Mouse (Mus musculus) intestine, embryonic 15.5 days (tissue): ENCODE data around the gene Kat8. TPM values are rescaled to one million over a fixed set of nuclear protein-coding genes. Genes with fewer than 3 reads are reported as not detected.
A peak's percentile ranks its signal among the peaks of the same experiment; 100 is the strongest.

Experiments
- ATAC-seq: fragments of 200-750 bp; cut with Nextera tagmentation; 2 replicates; pipeline ENCODE4 v1.8.0; 2017; ENCODE audit warnings: moderate TSS enrichment, moderate library complexity
- H3K27ac ChIP-seq: fragments of 300-500 bp; sonication (generic); 2 replicates; pipeline ENCODE4 v1.5.1; 2015; ENCODE audit warnings: mild to moderate bottlenecking, inconsistent platforms
- H3K27me3 ChIP-seq: fragments of 300-500 bp; sonication (generic); replicated peaks from 2 replicates; pipeline ENCODE4 v1.6.1; 2015; ENCODE audit warnings: inconsistent platforms
- H3K36me3 ChIP-seq: fragments of 300-500 bp; sonication (generic); 2 replicates; pipeline ENCODE4 v1.6.1; 2015; ENCODE audit warnings: inconsistent platforms
- H3K4me1 ChIP-seq: fragments of 300-500 bp; sonication (generic); replicated peaks from 2 replicates; pipeline ENCODE4 v1.6.1; 2015; ENCODE audit warnings: inconsistent platforms
- H3K4me2 ChIP-seq: fragments of 300-500 bp; sonication (generic); replicated peaks from 2 replicates; pipeline ENCODE4 v1.6.1; 2015; ENCODE audit warnings: mild to moderate bottlenecking, inconsistent platforms
- H3K4me3 ChIP-seq: fragments of 300-500 bp; sonication (generic); replicated peaks from 2 replicates; pipeline ENCODE4 v1.5.1; 2015; ENCODE audit warnings: inconsistent platforms
- H3K9ac ChIP-seq: fragments of 300-500 bp; sonication (generic); 2 replicates; pipeline ENCODE4 v1.6.1; 2015; ENCODE audit warnings: inconsistent platforms
- H3K9me3 ChIP-seq: fragments of 300-500 bp; sonication (generic); 2 replicates; pipeline ENCODE4 v1.6.1; 2016; ENCODE audit warnings: inconsistent platforms
- WGBS: fragments of 180-500 bp; shearing (Covaris S2); methylation state at CpG from one replicate; pipeline ENCODE4 v1.1.7; 2015; 5-methylcytosine and 5-hydroxymethylcytosine counted together
- polyA plus RNA-seq: library from polyadenylated mRNA; unstranded; fragments of >200 nt; fragmentation: Nextera tagmentation; extraction: Ambion mirVana; gene quantifications from 2 replicates; pipeline ENCODE4 v1.2.1, GENCODE M21; 2015

Gene Kat8
- 31.7 and 32.3 TPM in 2 replicates for polyA plus RNA-seq

DNA sequence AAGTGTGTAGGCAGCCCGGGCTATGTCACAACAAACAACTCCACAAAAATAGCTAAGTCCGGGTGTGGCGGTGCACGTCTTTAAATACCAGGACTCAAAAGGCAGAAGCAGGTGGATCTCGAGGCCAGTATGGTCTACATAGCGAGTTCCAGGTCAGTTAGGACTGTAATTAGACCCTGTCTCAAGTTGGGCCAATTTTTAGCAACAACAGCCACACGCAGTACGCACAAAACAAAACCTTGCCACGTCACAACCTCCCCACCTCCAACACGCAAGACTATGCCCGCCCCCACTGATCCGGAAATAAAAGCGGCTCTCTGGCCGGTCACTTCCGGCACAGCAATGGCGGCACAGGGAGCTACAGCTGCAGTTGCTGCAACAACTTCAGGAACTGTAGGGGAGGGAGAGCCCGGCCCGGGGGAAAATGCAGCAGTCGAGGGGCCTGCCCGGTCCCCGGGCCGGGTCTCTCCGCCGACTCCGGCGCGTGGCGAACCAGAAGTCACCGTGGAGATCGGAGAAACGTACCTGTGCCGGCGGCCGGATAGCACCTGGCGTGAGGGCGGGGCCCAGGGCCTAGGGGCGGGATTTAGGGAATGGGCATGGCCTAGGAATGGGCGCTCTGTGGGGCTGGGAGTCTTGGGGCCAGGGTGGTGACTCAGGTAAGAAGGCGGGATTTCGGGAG, at the start of gene Kat8:
TSS of gene Kat8 (plus strand) at position 327 of the 682 bp plus-strand sequence.
- H3K27ac ChIP-seq = peak within 1 kb of the TSS; percentile 80
- peak; percentile 98 for ATAC-seq
- H3K4me2 ChIP-seq = peak within 1 kb of the TSS; percentile 66
- H3K9me3 ChIP-seq = no peaks in the 10 kb centered on the region
- H3K9ac ChIP-seq = peak within 1 kb of the TSS; percentile 80
- no peaks in the 10 kb centered on the region for H3K27me3 ChIP-seq
- H3K4me3 ChIP-seq = peak within 1 kb of the TSS; percentile 75
- 1% methylated on average over 40 of the region's 40 CpGs for WGBS
- H3K4me1 ChIP-seq = 0 out of 2 replicates have a peak, but pooled peaks cover 6% of the 10 kb centered on the region
- H3K36me3 ChIP-seq = peaks cover 26% of the 10 kb centered on the region

DNA sequence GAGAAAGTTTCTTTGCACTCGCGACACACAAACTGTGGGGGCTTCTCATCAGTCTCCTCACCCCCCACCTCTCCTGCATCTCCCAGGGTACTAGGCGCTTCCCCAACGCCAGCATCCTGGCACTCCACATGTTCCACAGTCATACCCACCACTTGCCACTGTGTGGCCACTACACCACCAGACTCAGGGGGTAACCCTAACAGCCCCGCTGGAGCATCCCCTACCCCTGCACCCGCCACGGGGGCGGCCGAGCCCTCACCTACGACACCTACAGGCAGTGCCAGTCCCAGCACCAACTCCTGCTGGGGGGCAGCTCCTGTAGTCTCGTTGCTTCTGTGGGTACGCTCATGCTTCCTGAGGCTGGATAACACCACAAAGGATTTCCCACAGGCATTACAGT, 45.9 kb upstream of the Kat8 start:
- Histone ChIP-seq H3K27ac (no peak overlapping the region), H3K4me3 (no peak overlapping the region), H3K4me1 (peaks cover 7% of the 10 kb centered on the region; the same call in 1 of the 2 replicates), H3K4me2 (no peak overlapping the region), H3K27me3 (no peaks in the 10 kb centered on the region), H3K9ac (no peak overlapping the region), H3K36me3 (peaks cover 22% of the 10 kb centered on the region), H3K9me3 (no peaks in the 10 kb centered on the region)
- ATAC-seq = no peak
- 98% methylated on average over 12 of the region's 12 CpGs for WGBS

DNA sequence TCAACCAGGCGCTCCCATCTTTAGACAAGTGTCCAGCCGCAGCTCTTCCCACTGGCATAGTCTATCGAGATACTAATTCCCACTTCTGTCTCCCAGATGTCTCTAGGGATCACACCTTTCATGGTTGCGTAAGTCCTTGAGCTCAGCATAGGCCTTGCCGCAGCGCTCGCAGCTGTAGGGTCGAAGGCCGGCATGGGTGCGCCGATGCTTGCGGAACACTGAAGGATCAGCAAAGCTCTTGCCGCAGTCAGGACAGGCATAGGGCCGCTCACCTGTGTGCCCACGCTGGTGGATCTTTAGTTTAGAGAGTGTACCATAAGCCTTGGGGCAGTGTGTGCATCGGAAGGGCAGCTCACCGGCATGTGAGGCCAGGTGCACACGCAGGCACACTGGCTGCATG, 44.7 kb upstream of the Kat8 start:
- H3K4me3 ChIP-seq = no peak overlapping the region
- WGBS = 96% methylated on average over 18 of the region's 18 CpGs
- no peaks in the 10 kb centered on the region for H3K9me3 ChIP-seq
- peaks cover 7% of the 10 kb centered on the region; the same call in 1 of the 2 replicates for H3K4me1 ChIP-seq
- no peak overlapping the region for H3K4me2 ChIP-seq
- no peak for ATAC-seq
- H3K9ac ChIP-seq = no peak overlapping the region
- no peak overlapping the region for H3K27ac ChIP-seq
- H3K36me3 ChIP-seq = peaks cover 22% of the 10 kb centered on the region
- H3K27me3 ChIP-seq = no peaks in the 10 kb centered on the region

DNA sequence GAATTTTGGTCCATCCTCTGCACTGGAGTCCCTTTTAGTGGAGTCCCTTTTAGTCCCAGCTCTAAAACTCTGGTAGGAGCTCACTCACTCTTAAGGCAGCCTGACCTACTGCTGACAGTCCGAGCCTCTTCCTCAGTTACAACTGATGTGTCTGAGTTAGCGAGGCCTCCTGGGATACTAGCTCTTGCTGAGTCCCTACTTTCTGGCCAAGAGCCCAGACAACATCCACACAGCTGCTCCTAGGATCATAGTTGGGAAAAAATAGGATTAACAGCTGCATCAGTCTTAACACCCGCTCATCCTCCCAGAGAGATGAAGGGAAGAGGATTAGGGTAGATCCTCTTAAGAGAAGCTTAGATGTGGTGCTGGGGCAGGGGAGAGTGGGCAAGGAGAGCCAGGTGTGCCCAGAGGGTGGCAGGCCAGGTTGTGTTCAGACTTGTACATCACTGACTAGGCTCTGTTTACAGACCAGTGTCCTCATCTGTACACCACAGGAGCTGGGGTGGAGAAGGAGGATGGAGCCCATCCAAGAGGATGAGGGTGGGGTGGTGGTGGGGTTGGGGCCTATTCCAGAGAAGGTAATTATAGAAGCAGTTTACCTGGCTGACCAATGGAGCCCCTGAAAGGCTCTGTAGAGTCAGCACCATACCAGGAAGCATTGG, 43.0 kb upstream of the Kat8 start:
- no peak overlapping the region for H3K4me3 ChIP-seq
- peaks cover 22% of the 10 kb centered on the region for H3K36me3 ChIP-seq
- H3K9me3 ChIP-seq = no peaks in the 10 kb centered on the region
- peak overlapping the region; percentile 13; the same call in 1 of the 2 replicates for H3K27ac ChIP-seq
- peak; percentile 59 for ATAC-seq
- H3K9ac ChIP-seq = no peak overlapping the region
- H3K4me2 ChIP-seq = no peak overlapping the region
- H3K27me3 ChIP-seq = no peaks in the 10 kb centered on the region
- WGBS = 55% methylated on average over 3 of the region's 3 CpGs
- H3K4me1 ChIP-seq = peaks cover 16% of the 10 kb centered on the region; the same call in 1 of the 2 replicates

DNA sequence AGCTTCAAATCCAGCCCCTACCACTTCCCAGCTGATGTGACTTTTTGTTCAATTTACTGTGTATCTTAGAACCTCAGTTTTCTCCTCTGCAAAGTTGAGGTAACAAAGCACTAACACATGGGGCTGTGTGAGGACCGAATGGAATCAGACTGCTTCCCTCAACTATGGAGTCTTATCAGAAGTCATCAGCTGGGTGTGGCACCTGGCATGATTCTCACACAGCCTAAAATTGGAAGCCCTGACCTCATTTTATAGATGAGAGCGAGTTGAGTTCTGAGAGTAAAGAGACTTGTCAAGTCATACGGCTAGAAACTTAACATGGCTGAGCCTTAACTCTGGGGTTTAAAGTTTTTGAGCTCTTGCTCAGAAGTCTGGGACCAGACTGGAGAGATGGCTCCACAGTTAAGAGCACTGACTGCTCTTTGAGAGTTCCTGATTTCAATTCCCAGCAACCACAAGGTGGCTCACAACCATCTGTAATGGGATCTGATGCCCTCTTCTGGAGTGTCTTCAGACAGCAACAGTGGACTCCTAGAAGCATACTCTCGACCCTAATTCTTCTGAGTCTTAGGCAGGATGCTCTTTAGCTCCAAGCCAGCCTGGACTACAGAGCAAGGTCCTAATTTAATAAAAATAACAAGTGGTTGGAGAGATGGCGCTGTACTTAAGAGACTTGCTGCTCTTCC, 42.0 kb upstream of the Kat8 start:
- Histone ChIP-seq H3K27ac (no peak overlapping the region), H3K36me3 (peaks cover 22% of the 10 kb centered on the region), H3K4me1 (peaks cover 20% of the 10 kb centered on the region; the same call in 1 of the 2 replicates), H3K4me2 (no peak overlapping the region), H3K27me3 (no peaks in the 10 kb centered on the region), H3K9me3 (no peaks in the 10 kb centered on the region), H3K9ac (no peak overlapping the region), H3K4me3 (no peak overlapping the region)
- 80% methylated on average over 5 of the region's 5 CpGs for WGBS
- no peak for ATAC-seq

DNA sequence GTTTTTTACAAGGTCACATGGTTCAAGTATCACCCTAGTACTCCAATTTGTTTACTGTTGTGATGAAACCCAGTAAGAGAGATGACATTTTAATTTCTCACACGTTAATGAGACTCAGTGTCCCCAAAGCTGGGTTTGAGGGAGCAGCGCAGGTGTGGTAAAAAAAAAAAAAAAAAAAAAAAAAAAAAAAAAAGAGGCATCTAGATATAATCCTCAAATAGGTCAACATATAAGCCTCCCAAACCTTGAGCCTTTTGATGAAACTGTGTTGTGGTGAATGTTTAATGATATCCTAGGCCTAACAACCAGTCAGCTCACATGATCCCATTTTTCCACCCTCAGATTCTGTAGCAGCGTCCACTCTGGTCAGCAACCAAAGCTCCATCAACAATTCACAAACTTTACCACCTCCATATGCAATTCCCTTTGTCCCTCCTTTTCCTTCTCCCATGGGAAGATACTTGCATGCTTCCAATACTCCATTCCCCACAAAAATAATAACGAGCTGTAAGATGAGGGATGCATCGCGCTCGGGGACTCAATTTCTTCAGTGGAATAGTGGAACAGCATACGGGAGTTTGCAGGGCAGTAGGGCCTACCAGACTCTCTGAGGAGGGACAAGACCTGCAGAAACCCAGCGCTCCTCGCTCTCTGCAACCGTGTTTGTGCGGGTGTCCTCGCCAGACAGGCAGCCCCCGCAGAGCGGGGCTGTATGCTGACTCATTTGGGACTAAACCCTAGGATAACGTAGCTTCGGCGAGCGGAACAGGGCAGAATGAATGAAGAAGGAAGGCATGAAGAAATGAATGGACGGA, 37.3 kb upstream of the Kat8 start:
- peak overlapping the region; percentile 94 for H3K4me3 ChIP-seq
- H3K27me3 ChIP-seq = no peaks in the 10 kb centered on the region
- peaks cover 17% of the 10 kb centered on the region for H3K36me3 ChIP-seq
- H3K9ac ChIP-seq = peak overlapping the region; percentile 96
- peak overlapping the region; percentile 76 for H3K4me2 ChIP-seq
- H3K9me3 ChIP-seq = no peaks in the 10 kb centered on the region
- 4% methylated on average over 20 of the region's 20 CpGs for WGBS
- H3K4me1 ChIP-seq = peaks cover 22% of the 10 kb centered on the region
- peak; percentile 19; the same call in 1 of the 2 replicates for ATAC-seq
- peak overlapping the region; percentile 99 for H3K27ac ChIP-seq

DNA sequence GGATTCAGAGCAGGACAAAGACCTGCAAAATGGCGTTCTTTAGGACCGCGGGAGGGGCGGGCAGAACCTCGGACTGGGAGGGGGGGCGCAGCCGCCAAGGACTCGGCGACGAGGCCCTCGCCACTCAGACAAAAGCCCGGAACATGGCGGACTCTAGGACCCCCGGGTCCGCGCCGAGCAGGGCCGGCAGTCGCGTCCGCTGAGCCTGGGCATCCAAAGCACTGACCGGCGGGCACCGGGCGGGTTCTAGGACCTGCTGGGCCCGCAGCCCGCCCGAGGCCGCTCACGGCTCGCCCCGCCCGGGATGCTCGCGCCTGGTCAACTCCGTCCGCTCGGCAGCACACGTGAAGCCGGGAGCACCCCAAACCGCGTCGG, 36.7 kb upstream of the Kat8 start:
- Histone ChIP-seq H3K9me3 (no peaks in the 10 kb centered on the region), H3K27ac (peak overlapping the region; percentile 99), H3K27me3 (no peaks in the 10 kb centered on the region), H3K4me3 (peak overlapping the region; percentile 94), H3K9ac (peak overlapping the region; percentile 96), H3K36me3 (peaks cover 23% of the 10 kb centered on the region), H3K4me1 (peaks cover 22% of the 10 kb centered on the region), H3K4me2 (peak overlapping the region; percentile 76)
- under 1% methylated on average over 43 of the region's 43 CpGs for WGBS
- ATAC-seq = peak; percentile 92

DNA sequence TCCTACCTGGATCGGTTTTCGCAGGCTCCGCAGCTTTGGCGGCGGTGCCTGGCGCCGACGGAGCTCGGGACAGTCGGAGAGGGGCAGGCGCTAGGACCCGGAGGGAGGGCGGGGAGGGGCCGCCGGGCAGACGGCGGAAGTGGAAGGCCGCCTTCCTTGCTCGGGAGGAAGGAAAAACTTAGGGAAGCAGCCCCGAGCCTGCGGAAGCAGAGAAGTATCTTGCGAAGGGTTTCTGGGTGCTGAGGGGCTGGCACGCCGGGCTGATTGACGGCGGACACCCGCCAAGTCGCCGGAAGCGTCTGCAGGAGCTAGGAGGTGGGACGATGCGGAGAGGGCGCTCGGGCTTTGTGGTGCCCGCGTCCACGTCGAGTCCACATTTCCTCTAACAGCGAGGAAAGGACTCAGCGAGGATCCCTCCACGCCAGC, 36.3 kb upstream of the Kat8 start, which contains the start of gene Zfp646:
TSS of gene Zfp646 (plus strand) at position 181 of the 426 bp plus-strand sequence.
- peak within 1 kb of the TSS; percentile 94 for H3K4me3 ChIP-seq
- H3K4me1 ChIP-seq = peaks cover 22% of the 10 kb centered on the region
- peak; percentile 92 for ATAC-seq
- no peaks in the 10 kb centered on the region for H3K27me3 ChIP-seq
- H3K9me3 ChIP-seq = no peaks in the 10 kb centered on the region
- H3K27ac ChIP-seq = peak within 1 kb of the TSS; percentile 99
- H3K9ac ChIP-seq = peak within 1 kb of the TSS; percentile 96
- WGBS = under 1% methylated on average over 40 of the region's 41 CpGs
- H3K36me3 ChIP-seq = peaks cover 26% of the 10 kb centered on the region
- H3K4me2 ChIP-seq = peak within 1 kb of the TSS; percentile 78

DNA sequence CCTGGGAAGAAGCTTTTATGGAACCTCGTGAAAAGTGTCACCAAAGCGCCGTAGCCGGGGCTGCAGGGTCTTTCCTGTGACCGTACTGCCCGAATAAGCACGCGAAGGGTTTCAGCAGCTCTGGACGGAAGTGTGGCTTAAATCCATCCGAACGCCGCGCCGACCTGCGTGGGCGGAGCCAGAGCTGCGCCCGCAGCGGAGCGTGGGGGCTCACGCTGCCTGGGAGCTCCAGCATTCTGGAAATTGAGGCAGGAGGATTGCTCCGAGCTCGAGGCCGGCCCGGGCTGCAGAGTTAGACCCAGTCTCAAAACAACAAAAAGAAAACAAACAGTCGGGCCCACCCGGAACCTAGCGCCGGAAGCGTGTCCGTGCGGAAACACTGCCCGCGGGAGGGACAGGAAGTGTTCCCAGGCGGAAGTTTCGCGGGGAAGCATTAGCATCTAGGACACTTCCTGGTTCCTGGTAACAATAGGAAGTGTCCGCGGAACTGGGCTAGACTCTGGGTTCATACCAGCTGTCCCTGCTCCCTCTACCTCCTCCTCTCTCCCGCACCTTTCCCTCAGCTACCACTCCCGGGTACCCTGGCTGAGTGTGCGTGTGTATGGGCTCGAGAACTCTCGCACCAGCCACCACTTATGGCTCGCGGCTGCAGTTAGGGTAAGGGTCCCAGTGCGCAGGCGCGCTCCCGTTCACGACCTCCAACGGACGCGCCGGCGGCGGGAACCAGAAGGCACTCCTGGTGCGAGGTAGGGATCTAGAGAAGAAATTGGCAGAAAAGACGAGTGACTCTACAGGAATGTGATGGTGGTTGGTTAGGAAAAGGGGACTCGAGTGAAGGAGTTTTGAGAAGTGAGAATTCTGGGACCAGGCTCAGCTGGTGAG, 35.6 kb upstream of the Kat8 start, which contains the start of gene Zfp668:
TSS of gene Zfp668 (minus strand) at position 362 of the 882 bp plus-strand sequence.
- Histone ChIP-seq H3K4me3 (peak within 1 kb of the TSS; percentile 94), H3K9me3 (no peaks in the 10 kb centered on the region), H3K4me2 (peak within 1 kb of the TSS; percentile 78), H3K4me1 (peaks cover 22% of the 10 kb centered on the region), H3K36me3 (peaks cover 33% of the 10 kb centered on the region), H3K27me3 (no peaks in the 10 kb centered on the region), H3K9ac (peak within 1 kb of the TSS; percentile 96), H3K27ac (peak within 1 kb of the TSS; percentile 99)
- ATAC-seq = peak; percentile 82
- WGBS = under 1% methylated on average over 60 of the region's 60 CpGs

DNA sequence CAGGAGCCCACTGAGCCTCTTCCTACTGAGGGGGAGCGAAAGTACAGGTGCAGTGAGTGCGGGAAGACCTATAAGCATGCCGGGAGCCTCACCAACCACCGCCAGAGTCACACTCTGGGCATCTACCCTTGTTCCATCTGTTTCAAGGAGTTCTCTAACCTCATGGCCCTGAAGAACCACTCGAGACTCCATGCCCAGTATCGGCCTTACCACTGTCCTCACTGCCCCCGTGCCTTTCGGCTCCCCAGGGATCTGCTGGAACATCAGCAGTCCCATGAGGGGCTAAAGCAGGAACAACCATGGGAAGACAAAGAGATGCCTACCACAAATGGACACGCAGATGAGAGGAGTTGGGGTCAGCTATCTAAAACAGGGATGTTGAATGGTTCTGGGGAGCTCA, 33.0 kb upstream of the Kat8 start:
- peaks cover 27% of the 10 kb centered on the region for H3K4me1 ChIP-seq
- no peaks in the 10 kb centered on the region for H3K9me3 ChIP-seq
- H3K27ac ChIP-seq = no peak overlapping the region
- 97% methylated on average over 9 of the region's 9 CpGs for WGBS
- no peaks in the 10 kb centered on the region for H3K27me3 ChIP-seq
- no peak overlapping the region for H3K4me2 ChIP-seq
- peaks cover 59% of the 10 kb centered on the region for H3K36me3 ChIP-seq
- H3K4me3 ChIP-seq = no peak overlapping the region
- no peak overlapping the region for H3K9ac ChIP-seq
- no peak for ATAC-seq

DNA sequence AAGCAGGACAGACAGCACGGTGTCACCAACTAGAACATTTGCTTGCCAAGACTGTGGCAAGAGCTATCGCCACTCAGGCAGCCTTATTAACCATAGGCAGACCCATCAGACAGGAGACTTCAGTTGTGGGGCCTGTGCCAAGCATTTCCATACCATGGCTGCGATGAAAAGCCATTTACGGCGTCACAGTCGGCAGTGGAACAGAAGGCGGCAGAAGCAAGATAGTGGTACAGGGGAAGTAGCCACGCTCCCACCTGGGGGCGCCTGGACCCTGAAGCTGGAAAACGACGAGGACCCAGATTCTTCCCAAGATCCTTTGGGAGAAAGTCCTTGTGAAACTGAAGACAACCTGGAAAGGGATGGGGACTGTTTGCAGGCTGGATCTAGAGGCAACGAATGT, 31.9 kb upstream of the Kat8 start:
- no peaks in the 10 kb centered on the region for H3K27me3 ChIP-seq
- H3K9ac ChIP-seq = no peak overlapping the region
- peaks cover 29% of the 10 kb centered on the region for H3K4me1 ChIP-seq
- ATAC-seq = no peak
- WGBS = 84% methylated on average over 12 of the region's 12 CpGs
- no peak overlapping the region for H3K27ac ChIP-seq
- no peak overlapping the region for H3K4me3 ChIP-seq
- no peak overlapping the region for H3K4me2 ChIP-seq
- no peaks in the 10 kb centered on the region for H3K9me3 ChIP-seq
- peaks cover 67% of the 10 kb centered on the region for H3K36me3 ChIP-seq
